Mouse (Mus musculus): ENCODE results near the gene Gm21477.
"Not testable (repeated sequence)": the region's sequence is repeated elsewhere in the genome, so short reads cannot be mapped to it uniquely, and the experiment has no call there.

The Gm21477 gene

GRCm38 (mm10) chrY:87116521-87116920 lies at the start of gene Gm21477:
Gene Gm21477 (plus strand): TSS chrY:87116821.
- DNase-seq (ENCODE audit: low spot score), result not testable (repeated sequence)

Measured in MN1 (cell line).